Mouse (Mus musculus) MEL (cell line): ENCODE data around the gene Capn9. TPM values are rescaled to one million over a fixed set of nuclear protein-coding genes. Genes with fewer than 3 reads are reported as not detected.
A peak's percentile ranks its signal among the peaks of the same experiment; 100 is the strongest.

Experiments used
- DNase-seq: peaks from one replicate; pipeline ENCODE4 v3.0.0; 2011; ENCODE audit warnings: low read depth, low spot score
- H3K27ac ChIP-seq: 2 replicates; pipeline ENCODE4 v1.5.1; 2012; ENCODE audit warnings: low read depth, mild to moderate bottlenecking, control low read depth, low read length, moderate library complexity; ENCODE audit not compliant: control insufficient read depth
- H3K27me3 ChIP-seq, 2 experiments: fragments of 150-350 bp in 1 of 2; sonication (generic) in 1 of 2; 2 replicates each; pipeline ENCODE4 v1.6.1; 2012; ENCODE audit warnings: low read length in 2 of 2, mild to moderate bottlenecking in 2 of 2, improper control_type of control experiment in 1 of 2, moderate library complexity in 1 of 2; ENCODE audit not compliant: insufficient read depth in 2 of 2, control insufficient read depth in 1 of 2
- H3K36me3 ChIP-seq, 2 experiments: 2 replicates each; pipeline ENCODE4 v1.6.1; 2012 to 2014; ENCODE audit warnings: low read length in 2 of 2, improper control_type of control experiment in 1 of 2, inconsistent platforms in 1 of 2, mild to moderate bottlenecking in 1 of 2; ENCODE audit not compliant: insufficient read depth in 2 of 2, control insufficient read depth in 1 of 2
- H3K4me1 ChIP-seq, 2 experiments: fragments of 150-350 bp in 1 of 2; sonication (generic) in 1 of 2; 2 replicates each; pipeline ENCODE4 v1.6.1; 2012; ENCODE audit warnings: low read length in 2 of 2, improper control_type of control experiment in 1 of 2, mild to moderate bottlenecking in 1 of 2; ENCODE audit not compliant: insufficient read depth in 2 of 2, control insufficient read depth in 1 of 2
- H3K4me3 ChIP-seq, 2 experiments: fragments of 150-350 bp in 1 of 2; sonication (generic) in 1 of 2; 2 replicates each; pipeline ENCODE4 v1.5.1; 2012; ENCODE audit warnings: low read depth in 2 of 2, low read length in 2 of 2, mild to moderate bottlenecking in 2 of 2, moderate library complexity in 2 of 2, control low read depth in 1 of 2, improper control_type of control experiment in 1 of 2; ENCODE audit not compliant: control insufficient read depth in 1 of 2, insufficient read depth in 1 of 2
- H3K79me2 ChIP-seq: 2 replicates; pipeline ENCODE4 v1.6.1; 2012; ENCODE audit warnings: mild to moderate bottlenecking, low read length, moderate library complexity; ENCODE audit not compliant: control insufficient read depth, poor library complexity, insufficient read depth
- H3K9ac ChIP-seq: 2 replicates; pipeline ENCODE4 v1.6.1; 2012; ENCODE audit warnings: low read depth, mild to moderate bottlenecking, control low read depth, low read length, moderate library complexity; ENCODE audit not compliant: control insufficient read depth, poor library complexity, severe bottlenecking
- H3K9me3 ChIP-seq: fragments of 150-350 bp; sonication (generic); replicated peaks from 2 replicates; pipeline ENCODE4 v1.6.1; 2012; ENCODE audit warnings: mild to moderate bottlenecking, low read length, improper control_type of control experiment, moderate library complexity; ENCODE audit not compliant: insufficient read depth
- BHLHE40 ChIP-seq: IDR thresholded peaks from 2 replicates; pipeline ENCODE4 v1.6.1; 2012; ENCODE audit warnings: low read depth, mild to moderate bottlenecking, inconsistent platforms, low read length, improper control_type of control experiment, borderline replicate concordance
- CHD1 ChIP-seq: IDR thresholded peaks from 2 replicates; pipeline ENCODE4 v1.6.1; 2012; ENCODE audit warnings: low read depth, mild to moderate bottlenecking, inconsistent platforms, low read length, improper control_type of control experiment
- CHD2 ChIP-seq: IDR thresholded peaks from 2 replicates; pipeline ENCODE4 v1.6.1; 2011; ENCODE audit warnings: low read length, improper control_type of control experiment
- CTCF ChIP-seq, 3 experiments: IDR thresholded peaks in 2 of 3; conservative IDR thresholded peaks in 1 of 3; 2 replicates each; pipeline ENCODE4 v1.5.1; 2011 to 2012; ENCODE audit warnings: low read length in 3 of 3, low read depth in 2 of 3, mild to moderate bottlenecking in 2 of 3, improper control_type of control experiment in 1 of 3, inconsistent platforms in 1 of 3, mixed read lengths in 1 of 3, moderate library complexity in 1 of 3; ENCODE audit not compliant: control insufficient read depth in 1 of 3, insufficient read depth in 1 of 3, poor library complexity in 1 of 3, severe bottlenecking in 1 of 3
- E2F4 ChIP-seq: IDR thresholded peaks from 2 replicates; pipeline ENCODE4 v1.6.1; 2011; ENCODE audit warnings: low read depth, low read length, improper control_type of control experiment, borderline replicate concordance
- ELF1 ChIP-seq: IDR thresholded peaks from 2 replicates; pipeline ENCODE4 v1.6.1; 2014; ENCODE audit warnings: low read depth, mild to moderate bottlenecking, inconsistent platforms, low read length, improper control_type of control experiment, moderate library complexity
- EP300 ChIP-seq, 2 experiments: IDR thresholded peaks; 2 replicates each; pipeline ENCODE4 v1.6.1; 2011; ENCODE audit warnings: improper control_type of control experiment in 2 of 2, low read length in 2 of 2, low read depth in 1 of 2, mild to moderate bottlenecking in 1 of 2
- ETS1 ChIP-seq: IDR thresholded peaks from 2 replicates; pipeline ENCODE4 v1.6.1; 2012; ENCODE audit warnings: low read depth, mild to moderate bottlenecking, inconsistent platforms, low read length, improper control_type of control experiment, moderate library complexity
- GATA1 ChIP-seq: IDR thresholded peaks from 2 replicates; pipeline ENCODE4 v1.6.1; 2011; ENCODE audit warnings: low read depth, low read length, improper control_type of control experiment
- KAT2A ChIP-seq: conservative IDR thresholded peaks from 2 replicates; pipeline ENCODE4 v1.6.1; 2012; ENCODE audit warnings: low read depth, low read length, improper control_type of control experiment, inconsistent platforms
- MAFK ChIP-seq: IDR thresholded peaks from 2 replicates; pipeline ENCODE4 v1.6.1; 2011; ENCODE audit warnings: low read depth, mild to moderate bottlenecking, low read length, improper control_type of control experiment, borderline replicate concordance
- MXI1 ChIP-seq: IDR thresholded peaks from 2 replicates; pipeline ENCODE4 v1.6.1; 2011; ENCODE audit warnings: mild to moderate bottlenecking, low read depth, low read length, improper control_type of control experiment
- MYB ChIP-seq: IDR thresholded peaks from 2 replicates; pipeline ENCODE4 v1.6.1; 2011; ENCODE audit warnings: mild to moderate bottlenecking, low read depth, low read length, improper control_type of control experiment
- MYC ChIP-seq: IDR thresholded peaks from 2 replicates; pipeline ENCODE4 v1.6.1; 2011; ENCODE audit warnings: low read depth, mild to moderate bottlenecking, low read length, improper control_type of control experiment, moderate library complexity
- NRF1 ChIP-seq: IDR thresholded peaks from 2 replicates; pipeline ENCODE4 v1.6.1; 2014; ENCODE audit warnings: low read depth, mild to moderate bottlenecking, inconsistent platforms, low read length, improper control_type of control experiment, moderate library complexity; ENCODE audit not compliant: poor library complexity, insufficient read depth, severe bottlenecking
- POLR2A ChIP-seq, 2 experiments: IDR thresholded peaks; 2 replicates each; pipeline ENCODE4 v1.6.1; 2011 to 2012; ENCODE audit warnings: low read length in 2 of 2, mild to moderate bottlenecking in 2 of 2, control low read depth in 1 of 2, improper control_type of control experiment in 1 of 2, low read depth in 1 of 2, moderate library complexity in 1 of 2; ENCODE audit not compliant: control insufficient read depth in 1 of 2, insufficient read depth in 1 of 2, poor library complexity in 1 of 2
- POLR2AphosphoS5 ChIP-seq: IDR thresholded peaks from 2 replicates; pipeline ENCODE4 v1.6.1; 2012; ENCODE audit warnings: low read depth, borderline replicate concordance, mild to moderate bottlenecking, inconsistent platforms, low read length, moderate library complexity, mixed read lengths
- RAD21 ChIP-seq: IDR thresholded peaks from 2 replicates; pipeline ENCODE4 v1.6.1; 2011; ENCODE audit warnings: mild to moderate bottlenecking, low read depth, low read length, improper control_type of control experiment
- SMC3 ChIP-seq: IDR thresholded peaks from 2 replicates; pipeline ENCODE4 v1.6.1; 2011; ENCODE audit warnings: low read depth, low read length, improper control_type of control experiment
- TAL1 ChIP-seq: IDR thresholded peaks from 2 replicates; pipeline ENCODE4 v1.6.1; 2012; ENCODE audit warnings: mild to moderate bottlenecking, inconsistent platforms, low read length, moderate library complexity, mixed read lengths
- USF2 ChIP-seq, 2 experiments: IDR thresholded peaks; 2 replicates each; pipeline ENCODE4 v1.6.1; 2011 to 2012; ENCODE audit warnings: improper control_type of control experiment in 2 of 2, low read length in 2 of 2, borderline replicate concordance in 1 of 2, inconsistent platforms in 1 of 2, low read depth in 1 of 2, mild to moderate bottlenecking in 1 of 2; ENCODE audit not compliant: insufficient read depth in 1 of 2
- ZC3H11A ChIP-seq: IDR thresholded peaks from 2 replicates; pipeline ENCODE4 v1.6.1; 2012; ENCODE audit warnings: low read depth, mild to moderate bottlenecking, inconsistent platforms, low read length, improper control_type of control experiment
- ZKSCAN1 ChIP-seq: IDR thresholded peaks from 2 replicates; pipeline ENCODE4 v1.6.1; 2012; ENCODE audit warnings: low read depth, mild to moderate bottlenecking, inconsistent platforms, low read length, improper control_type of control experiment, moderate library complexity
- ZNF384 ChIP-seq: IDR thresholded peaks from 2 replicates; pipeline ENCODE4 v1.6.1; 2012; ENCODE audit warnings: low read depth, mild to moderate bottlenecking, inconsistent platforms, low read length, improper control_type of control experiment
- polyA plus RNA-seq, 2 experiments: library from polyadenylated mRNA; stranded (reverse) in 1 of 2; unstranded in 1 of 2; fragments of >175 nt in 1 of 2; fragments of >200 nt in 1 of 2; gene quantifications; 2 replicates each; pipeline versions ENCODE4 v1.2.1 to v1.2.4; 2012; ENCODE audit warnings: low replicate concordance in 2 of 2, low read depth in 1 of 2; ENCODE audit not compliant: insufficient read length in 2 of 2, insufficient read depth in 1 of 2, missing spikeins in 1 of 2
- total RNA-seq: library from RNA; depleted of rRNA; stranded (reverse); fragments of 300-350 nt; gene quantifications from 2 replicates; pipeline ENCODE4 v1.2.3, GENCODE M21; 2012

Gene Capn9
- total and polyA plus RNA-seq, 3 experiments: not detected

DNA sequence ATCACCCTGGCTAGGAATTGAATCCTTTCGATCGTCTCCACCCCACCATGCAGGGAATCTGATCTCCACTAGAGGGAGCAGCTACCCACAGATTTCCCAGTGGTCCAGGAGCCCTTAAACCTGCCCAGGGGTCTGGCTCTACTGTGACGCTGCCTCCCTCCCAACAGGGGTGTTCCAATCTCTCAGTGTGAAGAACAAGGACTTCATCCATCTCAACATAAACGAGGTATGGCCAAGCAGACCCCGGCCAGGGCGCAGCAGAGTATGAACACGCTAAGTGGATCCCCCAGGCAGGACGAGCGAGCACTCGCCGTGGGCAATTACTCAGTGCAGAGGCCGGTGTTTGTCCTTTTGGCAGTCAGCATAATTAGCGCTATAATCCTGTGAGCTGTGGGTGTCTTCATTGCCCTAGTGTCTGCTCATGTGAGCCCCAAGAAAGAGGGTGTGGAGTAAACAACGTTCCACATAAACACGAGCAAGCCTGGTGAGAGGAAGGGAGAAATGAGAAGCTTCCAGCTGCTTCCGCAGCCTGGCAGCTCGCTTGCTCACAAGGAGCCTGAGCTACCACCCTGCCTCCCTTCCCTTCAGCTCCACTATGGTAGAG is 41.5 kb downstream of the Capn9 start:
- TF ChIP-seq CHD1 (no peak), SMC3 (peak; percentile 87), ZC3H11A (peak; percentile 81), MYB (no peak), ELF1 (no peak), RAD21 (peak; percentile 89), POLR2AphosphoS5 (no peak), CTCF (IDR thresholded peaks at IDR 0.05 in 2 of 3, conservative IDR thresholded peaks at IDR 0.05 in 1 of 3; ENCODE audit: control insufficient read depth in 1 of 3, insufficient read depth in 1 of 3, low read depth in 2 of 3, low read length in 3 of 3, poor library complexity in 1 of 3, severe bottlenecking in 1 of 3) (peak; percentile 83 to 93 (median 83)), ZNF384 (no peak)
- no peaks in the 10 kb centered on the region for H3K9me3 ChIP-seq
- H3K4me1 ChIP-seq: no peaks in the 10 kb centered on the region
- no peaks in the 10 kb centered on the region for H3K79me2 ChIP-seq
- no peaks in the 10 kb centered on the region for H3K36me3 ChIP-seq
- no peak overlapping the region for H3K27ac ChIP-seq
- H3K27me3 ChIP-seq: peaks cover 0 to 5% of the 10 kb centered on the region in 2 experiments; a peak in 2 of 4 replicates
- no peak overlapping the region for H3K9ac ChIP-seq
- DNase-seq: peak; percentile 50
- no peak overlapping the region for H3K4me3 ChIP-seq

- Histone ChIP-seq H3K79me2 (no peaks in the 10 kb centered on the region), H3K9me3 (no peaks in the 10 kb centered on the region), H3K9ac (no peak overlapping the region), H3K36me3 (no peaks in the 10 kb centered on the region), H3K27me3 (peaks cover 0 to 5% of the 10 kb centered on the region in 2 experiments; a peak in 2 of 4 replicates), H3K4me3 (no peak overlapping the region), H3K27ac (no peak overlapping the region), H3K4me1 (no peaks in the 10 kb centered on the region)
- DNase-seq: no peak
- TF ChIP-seq RAD21: no peak
- no peak for TF ChIP-seq ETS1
- TF ChIP-seq E2F4: no peak
- TF ChIP-seq ZKSCAN1: no peak
- TF ChIP-seq MXI1: no peak
- TF ChIP-seq MAFK: no peak
- no peak for TF ChIP-seq GATA1
- TF ChIP-seq ZNF384: no peak
- TF ChIP-seq USF2 (IDR thresholded peaks at IDR 0.05; ENCODE audit: borderline replicate concordance in 1 of 2, insufficient read depth in 1 of 2, low read depth in 1 of 2, low read length in 2 of 2): no peak
- no peak for TF ChIP-seq KAT2A
- no peak for TF ChIP-seq ZC3H11A
- TF ChIP-seq BHLHE40: no peak
- TF ChIP-seq CHD1: no peak
- TF ChIP-seq EP300 (IDR thresholded peaks at IDR 0.05; ENCODE audit: low read depth in 1 of 2, low read length in 2 of 2): no peak
- no peak for TF ChIP-seq CHD2
- no peak for TF ChIP-seq MYC
- TF ChIP-seq TAL1: no peak
- TF ChIP-seq NRF1: no peak
- no peak for TF ChIP-seq POLR2A (IDR thresholded peaks at IDR 0.05; ENCODE audit: control insufficient read depth in 1 of 2, insufficient read depth in 1 of 2, low read depth in 1 of 2, low read length in 2 of 2, poor library complexity in 1 of 2)
Measured at GRCm38 (mm10) chr8:124618252-124618651, 42.3 kb downstream of the Capn9 start.
